Mouse (Mus musculus) E14TG2a.4 (cell line): ENCODE measurements around the gene Gm28048.

Experiments
- CTCF ChIP-seq: conservative IDR thresholded peaks from 2 replicates; pipeline ENCODE4 v1.5.1; 2014; ENCODE audit warnings: low read length
- NANOG ChIP-seq: IDR thresholded peaks from 2 replicates; pipeline ENCODE4 v1.6.1; 2014; ENCODE audit warnings: borderline replicate concordance, low read length, mixed read lengths
- POU5F1 ChIP-seq: IDR thresholded peaks from 2 replicates; pipeline ENCODE4 v1.6.1; 2014; ENCODE audit warnings: low read length, borderline replicate concordance

- TF ChIP-seq CTCF, result no peak
- no peak for TF ChIP-seq POU5F1
- TF ChIP-seq NANOG, result no peak
These were observed 32.8 kb downstream of the Gm28048 start for GRCm38 (mm10) chr11:22949101-22949500.
